Mouse (Mus musculus): ENCODE results near the gene Lrrc10.
"Not testable (repeated sequence)": the region's sequence is repeated elsewhere in the genome, so short reads cannot be mapped to it uniquely, and the experiment has no call there.

Lrrc10 gene

GRCm38 (mm10) chr10:117043497-117044166, 1.5 kb upstream of the Lrrc10 start:
- not testable (repeated sequence) for DNase-seq (ENCODE audit: low spot score)

GRCm38 (mm10) chr10:117049253-117049652, 4.1 kb downstream of the Lrrc10 start:
- DNase-seq (ENCODE audit: low spot score): no peak

DNA sequence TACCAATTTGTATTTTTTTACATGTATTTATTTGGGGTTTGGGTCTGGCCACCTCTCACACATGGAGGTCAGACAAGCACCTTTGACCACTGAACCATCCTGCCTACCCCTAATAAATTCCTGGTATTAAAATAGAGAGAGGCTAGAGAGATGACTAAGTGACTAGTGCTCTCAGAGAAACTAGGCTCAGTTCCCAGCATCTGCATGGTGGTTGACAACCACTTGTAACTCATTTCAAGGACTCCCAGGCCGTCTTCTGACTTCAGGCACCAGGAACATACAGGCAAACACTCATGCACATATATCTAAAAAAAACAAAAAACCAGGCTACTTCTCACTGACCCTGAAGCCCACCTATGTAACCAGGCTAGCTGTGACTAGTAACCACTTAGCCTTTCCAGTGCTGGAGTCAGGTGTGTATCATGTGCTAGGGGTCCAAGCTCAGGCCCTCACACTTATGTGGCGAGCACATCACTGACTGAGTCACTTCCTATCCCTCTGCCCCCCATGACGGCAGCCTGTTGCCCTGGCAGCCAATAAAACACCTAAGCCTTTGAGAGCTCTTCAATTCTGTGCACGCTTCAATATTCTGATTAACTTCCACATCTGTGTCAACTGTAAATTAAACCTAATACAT, 4.9 kb downstream of the Lrrc10 start:
- DNase-seq (ENCODE audit: low spot score): no peak

- DNase-seq (ENCODE audit: low spot score): no peak
Measured at GRCm38 (mm10) chr10:117055668-117056067, 10.5 kb downstream of the Lrrc10 start.

- DNase-seq (ENCODE audit: low spot score): no peak
Measured at GRCm38 (mm10) chr10:117062894-117063253, 17.7 kb downstream of the Lrrc10 start.

- DNase-seq (ENCODE audit: low spot score): peak; percentile 92
Measured at GRCm38 (mm10) chr10:117063254-117064021, 18.3 kb downstream of the Lrrc10 start, which contains the start of gene Cct2. TSS of gene Cct2 (minus strand) at chr10:117063814.

DNA sequence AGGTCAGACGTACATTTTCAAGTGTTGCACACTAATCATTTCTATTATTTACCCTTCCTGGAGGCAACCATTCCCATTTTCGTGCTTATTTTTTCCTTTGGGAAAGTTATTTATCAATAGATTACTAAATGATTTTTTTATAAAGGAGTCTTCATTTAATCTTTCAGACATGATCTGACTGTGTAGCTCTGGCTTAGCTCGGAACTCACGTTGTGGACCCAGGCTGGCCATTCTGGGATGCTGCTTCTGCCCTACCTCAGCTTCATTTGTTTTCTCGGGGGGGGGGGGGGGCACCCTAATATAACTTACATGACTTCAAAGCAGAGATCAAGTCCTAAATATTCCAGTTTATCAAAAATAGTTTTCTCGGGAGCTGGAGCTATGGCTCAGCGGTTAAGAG, 18.9 kb downstream of the Lrrc10 start:
- no peak for DNase-seq (ENCODE audit: low spot score)

DNA sequence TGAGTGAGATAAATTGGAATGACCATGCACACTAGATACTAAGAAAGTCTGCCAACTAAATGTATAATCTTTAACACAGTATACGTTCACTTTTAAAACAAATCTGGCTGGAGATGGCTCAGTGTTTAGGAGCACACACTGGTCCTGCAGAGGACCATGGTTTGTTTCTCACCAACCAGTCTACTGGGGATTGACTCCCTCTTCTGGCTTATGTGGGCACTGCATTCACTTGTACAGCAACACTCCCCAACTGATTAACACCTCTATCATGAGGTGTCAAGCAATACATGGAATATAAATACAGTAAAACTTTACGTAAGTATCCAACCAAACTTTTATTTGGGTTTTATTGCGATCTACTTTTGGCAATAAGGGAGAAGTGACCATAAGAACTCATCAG, 24.0 kb downstream of the Lrrc10 start:
- no peak for DNase-seq (ENCODE audit: low spot score)

DNA sequence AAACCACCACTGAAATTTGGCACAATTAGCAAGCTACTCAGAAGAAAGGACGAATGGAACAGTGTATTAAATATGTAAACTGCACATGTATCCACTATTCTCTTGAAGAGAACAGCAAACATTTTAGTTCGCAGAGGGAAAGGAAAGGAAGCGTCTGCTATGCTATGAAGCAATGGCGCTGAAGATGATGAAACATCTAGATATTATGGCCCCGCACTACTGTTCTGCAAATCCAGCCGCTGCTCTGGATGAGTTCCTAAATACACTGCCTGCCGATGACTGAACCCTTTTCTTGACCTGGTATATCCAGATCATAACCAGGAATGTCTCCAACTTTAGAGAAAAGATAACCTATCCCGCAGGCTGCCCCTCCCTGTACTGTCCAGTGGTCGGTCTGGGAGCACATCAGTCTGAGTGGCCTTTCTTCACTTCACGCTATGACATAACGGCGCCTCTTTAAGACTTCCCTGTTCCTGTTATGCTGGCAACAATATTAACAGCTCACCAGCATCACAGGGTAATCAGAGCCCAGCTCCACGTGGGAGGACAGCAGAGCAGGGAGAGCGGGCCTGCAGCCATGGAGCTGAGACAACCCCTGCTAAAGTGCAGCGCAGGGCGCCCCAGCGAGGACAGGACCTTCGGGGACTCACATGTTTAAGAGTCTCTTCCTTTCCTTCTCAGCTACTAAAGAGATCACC, 27.2 kb downstream of the Lrrc10 start:
- no peak for DNase-seq (ENCODE audit: low spot score)

- DNase-seq (ENCODE audit: low spot score): no peak
Measured at GRCm38 (mm10) chr10:117073176-117073575, 28.0 kb downstream of the Lrrc10 start.

- DNase-seq (ENCODE audit: low spot score): peak; percentile 64
Measured at GRCm38 (mm10) chr10:117078284-117078683, 33.1 kb downstream of the Lrrc10 start.

DNA sequence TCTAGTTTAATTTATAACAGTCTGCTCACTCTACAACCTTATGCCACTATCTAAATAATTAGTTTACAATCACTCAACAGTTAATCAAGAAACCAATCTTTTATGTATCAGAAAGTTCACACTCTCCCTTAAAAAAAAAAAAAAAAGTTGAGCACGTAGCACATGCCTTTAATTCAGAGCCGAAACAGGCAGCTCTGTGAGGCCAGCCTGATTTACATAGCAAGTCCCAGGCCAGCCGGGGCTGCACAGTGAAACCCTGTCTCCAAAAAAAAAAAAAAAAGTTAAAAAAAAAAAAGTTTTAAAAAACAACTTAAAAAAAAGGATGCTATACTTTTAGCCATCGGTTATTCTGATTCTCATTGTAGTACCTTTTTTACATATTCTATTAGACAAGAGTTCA, 36.2 kb downstream of the Lrrc10 start:
- no peak for DNase-seq (ENCODE audit: low spot score)

DNA sequence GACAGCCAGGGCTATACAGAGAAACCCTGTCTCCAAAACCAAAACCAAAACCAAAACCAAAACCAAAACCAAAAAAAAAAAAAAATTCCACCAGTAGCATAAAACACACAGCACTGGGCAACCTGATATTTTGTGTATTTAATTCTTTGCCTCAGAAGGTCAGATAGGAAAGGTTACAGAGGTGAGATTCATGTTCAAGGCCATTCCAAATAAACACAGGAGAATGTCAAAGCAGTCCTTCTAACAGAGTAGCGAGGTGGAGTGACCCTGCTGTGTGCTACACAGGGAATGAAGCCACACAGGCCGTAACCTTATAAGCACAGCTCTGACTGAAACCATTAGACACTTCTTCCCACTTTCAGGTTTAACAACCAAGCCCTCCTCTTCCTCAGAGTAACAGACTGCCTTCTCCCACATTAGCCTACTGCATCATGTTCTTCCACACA, 36.8 kb downstream of the Lrrc10 start:
- no peak for DNase-seq (ENCODE audit: low spot score)

- no peak for DNase-seq (ENCODE audit: low spot score)
Measured at GRCm38 (mm10) chr10:117089628-117090027, 44.5 kb downstream of the Lrrc10 start.

DNA sequence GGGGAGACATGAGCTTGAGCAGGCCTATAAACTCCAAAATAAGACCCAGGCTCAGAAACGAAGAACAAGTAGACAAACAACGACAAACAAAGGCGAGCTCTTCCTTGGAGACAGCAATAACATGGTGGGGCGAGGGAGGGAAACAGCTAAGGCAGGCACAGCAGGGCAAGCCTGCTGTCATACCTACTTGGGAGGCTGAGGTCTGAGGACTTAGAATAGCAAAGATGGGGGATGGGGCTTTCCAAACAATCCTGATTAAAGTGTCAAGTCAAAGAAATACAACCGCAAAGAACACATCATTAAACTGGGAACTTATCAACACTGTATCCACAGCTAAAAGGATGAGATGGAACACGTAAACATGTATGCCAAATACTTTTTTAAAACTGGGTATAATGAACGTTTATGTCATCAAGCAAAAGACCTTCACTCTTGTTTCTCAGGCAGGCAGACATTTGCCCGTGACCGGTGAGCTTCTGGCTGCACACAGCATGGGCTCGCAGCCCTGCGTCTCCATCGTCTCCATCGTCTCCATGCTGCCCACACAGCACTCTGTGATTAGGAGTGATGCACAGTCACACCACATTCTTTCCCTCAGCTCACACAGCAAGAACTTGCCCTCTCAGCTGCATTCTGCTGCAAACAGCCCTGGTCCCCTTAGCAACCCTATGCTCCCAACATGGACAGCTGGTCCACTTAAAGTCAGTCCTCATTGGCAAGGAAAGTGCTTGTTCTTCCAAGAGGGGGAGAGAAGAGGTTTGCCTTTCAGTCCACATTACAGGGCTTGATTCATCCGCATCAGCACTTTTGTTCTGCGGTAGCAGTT, 49.6 kb downstream of the Lrrc10 start:
- DNase-seq (ENCODE audit: low spot score): no peak

DNA sequence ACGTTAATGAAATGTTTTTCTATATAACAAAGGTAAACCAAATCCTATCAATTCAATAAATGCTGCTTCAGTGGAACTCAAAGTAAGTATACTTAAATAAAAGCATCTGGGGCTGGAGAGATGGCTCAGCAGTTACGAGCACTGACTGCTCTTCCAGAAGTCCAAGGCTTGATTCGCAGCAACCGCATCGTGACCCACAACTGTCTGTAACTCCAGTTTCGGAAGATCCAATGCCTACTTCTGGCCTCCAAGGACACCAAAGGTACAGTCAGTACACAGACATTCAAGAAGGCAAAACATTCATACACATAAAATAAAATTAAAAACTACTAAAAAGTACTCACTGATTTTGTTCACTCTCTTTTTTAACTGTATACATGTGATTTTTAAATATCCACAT, 51.0 kb downstream of the Lrrc10 start:
- no peak for DNase-seq (ENCODE audit: low spot score)
